Mouse (Mus musculus): ENCODE data around the gene Cpsf6. TPM values are rescaled to one million over a fixed set of nuclear protein-coding genes. Genes with fewer than 3 reads are reported as not detected.

Gene Cpsf6
- polyA plus RNA-seq, 1 experiment from 2014 or later = 49.4 TPM

GRCm38 (mm10) chr10:117385086-117385430 lies 5.2 kb upstream of the Cpsf6 start:
- no peak for ATAC-seq (ENCODE audit: low read depth)
- H3K27ac ChIP-seq (ENCODE audit: low read length) = no peak overlapping the region
- H3K4me2 ChIP-seq (ENCODE audit: low read depth, low read length) = no peak overlapping the region
- H3K9me3 ChIP-seq (replicated peaks; ENCODE audit: control insufficient read depth, low read length) = no peaks in the 10 kb centered on the region
- WGBS (ENCODE audit: insufficient replicate concordance) = 68% methylated on average over 2 of the region's 2 CpGs
- no peak overlapping the region for H3K4me3 ChIP-seq (ENCODE audit: low read depth, low read length)
- H3K27me3 ChIP-seq (ENCODE audit: control insufficient read depth, insufficient read depth, low read depth, low read length) = no peaks in the 10 kb centered on the region
- no peaks in the 10 kb centered on the region; the same call in 1 of the 2 replicates for H3K4me1 ChIP-seq (ENCODE audit: control insufficient read depth, low read depth, low read length)
- no peaks in the 10 kb centered on the region for H3K36me3 ChIP-seq (ENCODE audit: control insufficient read depth, insufficient read depth)
- H3K9ac ChIP-seq (ENCODE audit: low read depth, low read length) = no peak overlapping the region

GRCm38 (mm10) chr10:117384386-117385085 lies 4.7 kb upstream of the Cpsf6 start:
- no peaks in the 10 kb centered on the region for H3K27me3 ChIP-seq (ENCODE audit: control insufficient read depth, insufficient read depth, low read depth, low read length)
- H3K9ac ChIP-seq (ENCODE audit: low read depth, low read length) = no peak overlapping the region
- H3K9me3 ChIP-seq (replicated peaks; ENCODE audit: control insufficient read depth, low read length) = no peaks in the 10 kb centered on the region
- no peaks in the 10 kb centered on the region for H3K36me3 ChIP-seq (ENCODE audit: control insufficient read depth, insufficient read depth)
- H3K4me2 ChIP-seq (ENCODE audit: low read depth, low read length) = no peak overlapping the region
- H3K27ac ChIP-seq (ENCODE audit: low read length) = no peak overlapping the region
- 59% methylated on average over 4 of the region's 4 CpGs for WGBS (ENCODE audit: insufficient replicate concordance)
- no peak for ATAC-seq (ENCODE audit: low read depth)
- H3K4me1 ChIP-seq (ENCODE audit: control insufficient read depth, low read depth, low read length) = peaks cover 4% of the 10 kb centered on the region
- H3K4me3 ChIP-seq (ENCODE audit: low read depth, low read length) = no peak overlapping the region

GRCm38 (mm10) chr10:117383941-117384340 lies 4.1 kb upstream of the Cpsf6 start:
- WGBS (ENCODE audit: insufficient replicate concordance) = 69% methylated on average over 6 of the region's 6 CpGs
- Histone ChIP-seq H3K9ac (ENCODE audit: low read depth, low read length) (no peak overlapping the region), H3K4me3 (ENCODE audit: low read depth, low read length) (no peak overlapping the region), H3K4me1 (ENCODE audit: control insufficient read depth, low read depth, low read length) (peaks cover 4% of the 10 kb centered on the region), H3K27me3 (ENCODE audit: control insufficient read depth, insufficient read depth, low read depth, low read length) (no peaks in the 10 kb centered on the region), H3K4me2 (ENCODE audit: low read depth, low read length) (no peak overlapping the region), H3K9me3 (replicated peaks; ENCODE audit: control insufficient read depth, low read length) (no peaks in the 10 kb centered on the region), H3K36me3 (ENCODE audit: control insufficient read depth, insufficient read depth) (no peaks in the 10 kb centered on the region), H3K27ac (ENCODE audit: low read length) (no peak overlapping the region)
- ATAC-seq (ENCODE audit: low read depth) = no peak

GRCm38 (mm10) chr10:117382996-117383550 lies 3.3 kb upstream of the Cpsf6 start:
- no peak for ATAC-seq (ENCODE audit: low read depth)
- Histone ChIP-seq H3K4me2 (ENCODE audit: low read depth, low read length) (no peak overlapping the region), H3K4me3 (ENCODE audit: low read depth, low read length) (no peak overlapping the region), H3K9ac (ENCODE audit: low read depth, low read length) (no peak overlapping the region), H3K4me1 (ENCODE audit: control insufficient read depth, low read depth, low read length) (peaks cover 4% of the 10 kb centered on the region), H3K36me3 (ENCODE audit: control insufficient read depth, insufficient read depth) (no peaks in the 10 kb centered on the region), H3K27me3 (ENCODE audit: control insufficient read depth, insufficient read depth, low read depth, low read length) (no peaks in the 10 kb centered on the region), H3K9me3 (replicated peaks; ENCODE audit: control insufficient read depth, low read length) (no peaks in the 10 kb centered on the region), H3K27ac (ENCODE audit: low read length) (no peak overlapping the region)
- WGBS (ENCODE audit: insufficient replicate concordance) = 73% methylated on average over 8 of the region's 8 CpGs

- no peak overlapping the region for H3K9ac ChIP-seq (ENCODE audit: low read depth, low read length)
- no peaks in the 10 kb centered on the region for H3K9me3 ChIP-seq (replicated peaks; ENCODE audit: control insufficient read depth, low read length)
- no peaks in the 10 kb centered on the region for H3K36me3 ChIP-seq (ENCODE audit: control insufficient read depth, insufficient read depth)
- no peak overlapping the region for H3K4me3 ChIP-seq (ENCODE audit: low read depth, low read length)
- no peaks in the 10 kb centered on the region for H3K27me3 ChIP-seq (ENCODE audit: control insufficient read depth, insufficient read depth, low read depth, low read length)
- H3K4me2 ChIP-seq (ENCODE audit: low read depth, low read length) = no peak overlapping the region
- 62% methylated on average over 2 of the region's 2 CpGs for WGBS (ENCODE audit: insufficient replicate concordance)
- no peak overlapping the region for H3K27ac ChIP-seq (ENCODE audit: low read length)
- no peak for ATAC-seq (ENCODE audit: low read depth)
- peaks cover 9% of the 10 kb centered on the region for H3K4me1 ChIP-seq (ENCODE audit: control insufficient read depth, low read depth, low read length)
Measured at GRCm38 (mm10) chr10:117382146-117382545, 2.3 kb upstream of the Cpsf6 start.

- H3K9me3 ChIP-seq (replicated peaks; ENCODE audit: control insufficient read depth, low read length) = no peaks in the 10 kb centered on the region
- WGBS (ENCODE audit: insufficient replicate concordance) = 83% methylated on average over 4 of the region's 4 CpGs
- no peak overlapping the region for H3K9ac ChIP-seq (ENCODE audit: low read depth, low read length)
- no peak overlapping the region for H3K27ac ChIP-seq (ENCODE audit: low read length)
- H3K4me3 ChIP-seq (ENCODE audit: low read depth, low read length) = no peak overlapping the region
- no peak overlapping the region for H3K4me2 ChIP-seq (ENCODE audit: low read depth, low read length)
- no peak for ATAC-seq (ENCODE audit: low read depth)
- no peaks in the 10 kb centered on the region for H3K27me3 ChIP-seq (ENCODE audit: control insufficient read depth, insufficient read depth, low read depth, low read length)
- no peaks in the 10 kb centered on the region for H3K36me3 ChIP-seq (ENCODE audit: control insufficient read depth, insufficient read depth)
- peaks cover 9% of the 10 kb centered on the region for H3K4me1 ChIP-seq (ENCODE audit: control insufficient read depth, low read depth, low read length)
Measured at GRCm38 (mm10) chr10:117380721-117381570, 1.1 kb upstream of the Cpsf6 start.

GRCm38 (mm10) chr10:117379441-117379840 lies 374 bp downstream of the Cpsf6 start:
- H3K9me3 ChIP-seq (replicated peaks; ENCODE audit: control insufficient read depth, low read length) = no peaks in the 10 kb centered on the region
- no peak for ATAC-seq (ENCODE audit: low read depth)
- H3K4me3 ChIP-seq (ENCODE audit: low read depth, low read length) = no peak overlapping the region
- H3K36me3 ChIP-seq (ENCODE audit: control insufficient read depth, insufficient read depth) = no peaks in the 10 kb centered on the region
- H3K27ac ChIP-seq (ENCODE audit: low read length) = no peak overlapping the region
- no peaks in the 10 kb centered on the region for H3K27me3 ChIP-seq (ENCODE audit: control insufficient read depth, insufficient read depth, low read depth, low read length)
- H3K4me1 ChIP-seq (ENCODE audit: control insufficient read depth, low read depth, low read length) = peaks cover 16% of the 10 kb centered on the region
- H3K4me2 ChIP-seq (ENCODE audit: low read depth, low read length) = no peak overlapping the region
- H3K9ac ChIP-seq (ENCODE audit: low read depth, low read length) = no peak overlapping the region
- 75% methylated on average over 2 of the region's 2 CpGs for WGBS (ENCODE audit: insufficient replicate concordance)

- Histone ChIP-seq H3K27ac (ENCODE audit: low read length) (no peak overlapping the region), H3K4me3 (ENCODE audit: low read depth, low read length) (no peak overlapping the region), H3K9me3 (replicated peaks; ENCODE audit: control insufficient read depth, low read length) (no peaks in the 10 kb centered on the region), H3K4me2 (ENCODE audit: low read depth, low read length) (no peak overlapping the region), H3K9ac (ENCODE audit: low read depth, low read length) (no peak overlapping the region), H3K4me1 (ENCODE audit: control insufficient read depth, low read depth, low read length) (peaks cover 19% of the 10 kb centered on the region), H3K27me3 (ENCODE audit: control insufficient read depth, insufficient read depth, low read depth, low read length) (no peaks in the 10 kb centered on the region), H3K36me3 (ENCODE audit: control insufficient read depth, insufficient read depth) (no peaks in the 10 kb centered on the region)
- no peak for ATAC-seq (ENCODE audit: low read depth)
- 74% methylated on average over 3 of the region's 3 CpGs for WGBS (ENCODE audit: insufficient replicate concordance)
Measured at GRCm38 (mm10) chr10:117378642-117379041, 1.2 kb downstream of the Cpsf6 start.

GRCm38 (mm10) chr10:117378291-117378555 lies 1.6 kb downstream of the Cpsf6 start:
- Histone ChIP-seq H3K4me3 (ENCODE audit: low read depth, low read length) (no peak overlapping the region), H3K36me3 (ENCODE audit: control insufficient read depth, insufficient read depth) (no peaks in the 10 kb centered on the region), H3K4me1 (ENCODE audit: control insufficient read depth, low read depth, low read length) (peaks cover 19% of the 10 kb centered on the region), H3K9me3 (replicated peaks; ENCODE audit: control insufficient read depth, low read length) (no peaks in the 10 kb centered on the region), H3K27ac (ENCODE audit: low read length) (no peak overlapping the region), H3K9ac (ENCODE audit: low read depth, low read length) (no peak overlapping the region), H3K4me2 (ENCODE audit: low read depth, low read length) (no peak overlapping the region), H3K27me3 (ENCODE audit: control insufficient read depth, insufficient read depth, low read depth, low read length) (no peaks in the 10 kb centered on the region)
- 88% methylated on average over 11 of the region's 11 CpGs for WGBS (ENCODE audit: insufficient replicate concordance)
- ATAC-seq (ENCODE audit: low read depth) = no peak

Measured in liver, embryonic 16.5 days (tissue).